Mouse (Mus musculus) brain, embryonic 14.5 days (tissue): ENCODE results near the gene Mllt11. TPM values are rescaled to one million over a fixed set of nuclear protein-coding genes. Genes with fewer than 3 reads are reported as not detected.

Experiments used
- DNase-seq: peaks from one replicate; pipeline ENCODE4 v3.0.0-alpha.2; 2011; ENCODE audit warnings: low read depth
- CTCF ChIP-seq: fragments of 200-500 bp; IDR thresholded peaks from 2 replicates; pipeline ENCODE4 v1.5.1; 2012; ENCODE audit warnings: inconsistent platforms, mild to moderate bottlenecking, moderate library complexity, borderline replicate concordance; ENCODE audit not compliant: insufficient read depth, insufficient read length; ENCODE audit errors: extremely low read depth
- POLR2A ChIP-seq: fragments of 200-500 bp; IDR thresholded peaks from 2 replicates; pipeline ENCODE4 v1.6.1; 2012; ENCODE audit warnings: mild to moderate bottlenecking, inconsistent platforms, borderline replicate concordance; ENCODE audit not compliant: poor library complexity, insufficient read depth, insufficient read length, severe bottlenecking; ENCODE audit errors: extremely low read depth
- polyA plus RNA-seq: library from polyadenylated mRNA; depleted of rRNA; stranded (reverse); fragments of >200 nt; gene quantifications from 2 replicates; pipeline ENCODE4 v1.2.3, GENCODE M21; 2012; rRNA removed

The Mllt11 gene
- 784 and 825 TPM in 2 replicates for polyA plus RNA-seq

- no peak for TF ChIP-seq CTCF
- no peak for TF ChIP-seq POLR2A
- DNase-seq: no peak
Measured at GRCm38 (mm10) chr3:95231298-95232221, at the start of gene Mllt11. Mllt11 (minus strand) TSS chr3:95232171.

GRCm38 (mm10) chr3:95281216-95282126, 49.5 kb upstream of the Mllt11 start, which contains the start of the genes Mindy1 and Prune1:
Mindy1 (plus strand) TSS chr3:95281345.
Prune1 (minus strand) TSS chr3:95282076.
- DNase-seq: peak; percentile 99
- TF ChIP-seq POLR2A: no peak
- peak; percentile 30; the same call in 1 of the 2 replicates for TF ChIP-seq CTCF

- DNase-seq: peak; percentile 55
- TF ChIP-seq POLR2A: no peak
- no peak for TF ChIP-seq CTCF
Measured at GRCm38 (mm10) chr3:95280747-95281146, 48.8 kb upstream of the Mllt11 start.

GRCm38 (mm10) chr3:95277149-95277551, 45.2 kb upstream of the Mllt11 start:
- TF ChIP-seq POLR2A: no peak
- no peak for TF ChIP-seq CTCF
- DNase-seq: no peak

- DNase-seq: no peak
- no peak for TF ChIP-seq POLR2A
- no peak for TF ChIP-seq CTCF
Measured at GRCm38 (mm10) chr3:95276428-95276934, 44.5 kb upstream of the Mllt11 start.

- DNase-seq: no peak
- no peak for TF ChIP-seq POLR2A
- no peak for TF ChIP-seq CTCF
Measured at GRCm38 (mm10) chr3:95275161-95275560, 43.2 kb upstream of the Mllt11 start.

- no peak for DNase-seq
- TF ChIP-seq CTCF (no peak), POLR2A (no peak)
Measured at GRCm38 (mm10) chr3:95274453-95274852, 42.5 kb upstream of the Mllt11 start.

GRCm38 (mm10) chr3:95273471-95273870, 41.5 kb upstream of the Mllt11 start:
- DNase-seq: no peak
- TF ChIP-seq POLR2A: no peak
- no peak for TF ChIP-seq CTCF

GRCm38 (mm10) chr3:95270766-95271364, 38.9 kb upstream of the Mllt11 start:
- no peak for TF ChIP-seq CTCF
- TF ChIP-seq POLR2A: no peak
- no peak for DNase-seq

GRCm38 (mm10) chr3:95269789-95270188, 37.8 kb upstream of the Mllt11 start:
- no peak for DNase-seq
- TF ChIP-seq CTCF: no peak

GRCm38 (mm10) chr3:95267855-95268254, 35.9 kb upstream of the Mllt11 start:
- no peak for TF ChIP-seq CTCF
- no peak for TF ChIP-seq POLR2A
- DNase-seq: no peak

GRCm38 (mm10) chr3:95266052-95266451, 34.1 kb upstream of the Mllt11 start:
- TF ChIP-seq POLR2A: no peak
- no peak for TF ChIP-seq CTCF
- DNase-seq: no peak
